Mouse (Mus musculus) hindbrain, embryonic 14.5 days (tissue): ENCODE results near the gene Aicda. TPM values are rescaled to one million over a fixed set of nuclear protein-coding genes. Genes with fewer than 3 reads are reported as not detected.
"Not testable (repeated sequence)": the region's sequence is repeated elsewhere in the genome, so short reads cannot be mapped to it uniquely, and the experiment has no call there.

Experiments
- ATAC-seq: fragments of 200-750 bp; cut with Nextera tagmentation; 2 replicates; pipeline ENCODE4 v1.8.0; 2017; ENCODE audit warnings: moderate number of reproducible peaks, mild to moderate bottlenecking, moderate TSS enrichment, moderate library complexity; ENCODE audit not compliant: low FRiP score
- DNase-seq: peaks from one replicate; pipeline ENCODE4 v3.0.0-alpha.2; 2015; ENCODE audit warnings: low spot score
- H3K27ac ChIP-seq: fragments of 300-500 bp; sonication (generic); 2 replicates; pipeline ENCODE4 v1.5.1; 2014; ENCODE audit warnings: mild to moderate bottlenecking, moderate library complexity
- H3K27me3 ChIP-seq: fragments of 300-500 bp; sonication (generic); 2 replicates; pipeline ENCODE4 v1.6.1; 2014; ENCODE audit warnings: mild to moderate bottlenecking, low read length, mixed read lengths; ENCODE audit not compliant: control insufficient read depth, insufficient read depth
- H3K36me3 ChIP-seq: fragments of 300-500 bp; sonication (generic); replicated peaks from 2 replicates; pipeline ENCODE4 v1.6.1; 2014; ENCODE audit not compliant: control insufficient read depth, insufficient read depth
- H3K4me1 ChIP-seq: fragments of 300-500 bp; sonication (generic); replicated peaks from 2 replicates; pipeline ENCODE4 v1.6.1; 2014; ENCODE audit warnings: antibody characterized with exemption, low read length, mixed read lengths; ENCODE audit not compliant: control insufficient read depth, insufficient read depth
- H3K4me2 ChIP-seq: fragments of 300-500 bp; sonication (generic); replicated peaks from 2 replicates; pipeline ENCODE4 v1.6.1; 2014; ENCODE audit warnings: mild to moderate bottlenecking, moderate library complexity
- H3K4me3 ChIP-seq: fragments of 300-500 bp; sonication (generic); replicated peaks from 2 replicates; pipeline ENCODE4 v1.5.1; 2014; ENCODE audit warnings: mild to moderate bottlenecking, low read length
- H3K9ac ChIP-seq: fragments of 300-500 bp; sonication (generic); 2 replicates; pipeline ENCODE4 v1.6.1; 2014
- H3K9me3 ChIP-seq: fragments of 300-500 bp; sonication (generic); 2 replicates; pipeline ENCODE4 v1.6.1; 2016; ENCODE audit warnings: low read length; ENCODE audit not compliant: control insufficient read depth
- whole genome bisulfite sequencing: fragments of 180-500 bp; shearing (Covaris S2); extraction: QIAGEN DNeasy Blood & Tissue Kit; methylation state at CpG from one replicate; pipeline ENCODE4 v1.1.7; 2014; 5-methylcytosine and 5-hydroxymethylcytosine counted together
- polyA plus RNA-seq: library from polyadenylated mRNA; unstranded; fragments of >200 nt; fragmentation: Nextera tagmentation; extraction: Ambion mirVana; gene quantifications from 2 replicates; pipeline ENCODE4 v1.2.1, GENCODE M21; 2014

Gene Aicda
- polyA plus RNA-seq, 1 experiment from 2014 or later, result 1.0 TPM

- ATAC-seq (peak; percentile 80; the same call in 1 of the 2 replicates), DNase-seq (peak; percentile 60)
- H3K27me3 ChIP-seq, result no peaks in the 10 kb centered on the region
- WGBS, result 76% methylated on average over 9 of the region's 9 CpGs
- H3K9me3 ChIP-seq, result no peaks in the 10 kb centered on the region
- H3K27ac ChIP-seq, result no peak overlapping the region
- no peak overlapping the region for H3K4me2 ChIP-seq
- no peaks in the 10 kb centered on the region for H3K36me3 ChIP-seq
- H3K9ac ChIP-seq, result no peak overlapping the region
- no peaks in the 10 kb centered on the region for H3K4me1 ChIP-seq
- H3K4me3 ChIP-seq, result no peak overlapping the region
Observed at GRCm38 (mm10) chr6:122522595-122522994, 31.0 kb upstream of the Aicda start.

- Histone ChIP-seq H3K36me3 (no peaks in the 10 kb centered on the region), H3K4me2 (no peak overlapping the region), H3K27me3 (no peaks in the 10 kb centered on the region), H3K9ac (no peak overlapping the region), H3K27ac (no peak overlapping the region), H3K4me1 (no peaks in the 10 kb centered on the region), H3K4me3 (no peak overlapping the region), H3K9me3 (no peaks in the 10 kb centered on the region)
- DNase-seq (no peak), ATAC-seq (no peak)
- 89% methylated on average over 8 of the region's 8 CpGs for WGBS
Observed at GRCm38 (mm10) chr6:122523289-122523688, 30.3 kb upstream of the Aicda start.

- WGBS, result 73% methylated on average over 12 of the region's 12 CpGs
Observed at GRCm38 (mm10) chr6:122527596-122527995, 26.0 kb upstream of the Aicda start.

GRCm38 (mm10) chr6:122528136-122528535 lies 25.5 kb upstream of the Aicda start:
- H3K36me3 ChIP-seq, result no peaks in the 10 kb centered on the region
- H3K4me1 ChIP-seq, result no peaks in the 10 kb centered on the region
- DNase-seq (no peak), ATAC-seq (no peak)
- H3K9ac ChIP-seq, result no peak overlapping the region
- H3K27me3 ChIP-seq, result no peaks in the 10 kb centered on the region
- WGBS, result 79% methylated on average over 11 of the region's 11 CpGs
- no peak overlapping the region for H3K4me2 ChIP-seq
- H3K9me3 ChIP-seq, result no peaks in the 10 kb centered on the region
- H3K4me3 ChIP-seq, result no peak overlapping the region
- no peak overlapping the region for H3K27ac ChIP-seq

More at GRCm38 (mm10) chr6:122527596-122527995, 26.0 kb upstream of the Aicda start:
- no peaks in the 10 kb centered on the region for H3K27me3 ChIP-seq
- no peak for DNase-seq
- no peak for ATAC-seq
- no peaks in the 10 kb centered on the region for H3K4me1 ChIP-seq
- H3K36me3 ChIP-seq, result no peaks in the 10 kb centered on the region
- H3K27ac ChIP-seq, result no peak overlapping the region
- H3K9ac ChIP-seq, result no peak overlapping the region
- no peaks in the 10 kb centered on the region for H3K9me3 ChIP-seq
- no peak overlapping the region for H3K4me2 ChIP-seq
- no peak overlapping the region for H3K4me3 ChIP-seq

GRCm38 (mm10) chr6:122531466-122532174 lies 22.0 kb upstream of the Aicda start:
- H3K27me3 ChIP-seq, result no peaks in the 10 kb centered on the region
- no peak overlapping the region for H3K27ac ChIP-seq
- no peak overlapping the region for H3K9ac ChIP-seq
- H3K4me3 ChIP-seq, result no peak overlapping the region
- H3K9me3 ChIP-seq, result no peaks in the 10 kb centered on the region
- H3K36me3 ChIP-seq, result no peaks in the 10 kb centered on the region
- ATAC-seq, result no peak
- 68% methylated on average over 8 of the region's 8 CpGs for WGBS
- DNase-seq, result no peak
- H3K4me1 ChIP-seq, result no peaks in the 10 kb centered on the region
- H3K4me2 ChIP-seq, result no peak overlapping the region

- Histone ChIP-seq H3K9ac (no peak overlapping the region), H3K27me3 (no peaks in the 10 kb centered on the region), H3K4me2 (peak overlapping the region; percentile 33), H3K4me3 (no peak overlapping the region), H3K9me3 (no peaks in the 10 kb centered on the region), H3K4me1 (no peaks in the 10 kb centered on the region), H3K36me3 (no peaks in the 10 kb centered on the region), H3K27ac (no peak overlapping the region)
- ATAC-seq, result no peak
- DNase-seq, result no peak
- WGBS, result 8% methylated on average over 4 of the region's 4 CpGs
Observed at GRCm38 (mm10) chr6:122532883-122533302, 20.7 kb upstream of the Aicda start.

- Histone ChIP-seq H3K36me3 (no peaks in the 10 kb centered on the region), H3K27me3 (no peaks in the 10 kb centered on the region), H3K4me2 (no peak overlapping the region), H3K9me3 (peaks cover 5% of the 10 kb centered on the region; the same call in 1 of the 2 replicates), H3K27ac (no peak overlapping the region), H3K4me3 (no peak overlapping the region), H3K9ac (no peak overlapping the region), H3K4me1 (no peaks in the 10 kb centered on the region)
- 19% methylated on average over 3 of the region's 3 CpGs for WGBS
- ATAC-seq, result no peak
- DNase-seq, result no peak
Observed at GRCm38 (mm10) chr6:122534032-122534431, 19.6 kb upstream of the Aicda start.

- no peak overlapping the region for H3K4me2 ChIP-seq
- ATAC-seq, result no peak
- peaks cover 5% of the 10 kb centered on the region; the same call in 1 of the 2 replicates for H3K9me3 ChIP-seq
- no peaks in the 10 kb centered on the region for H3K27me3 ChIP-seq
- H3K36me3 ChIP-seq, result no peaks in the 10 kb centered on the region
- no peak overlapping the region for H3K4me3 ChIP-seq
- H3K4me1 ChIP-seq, result no peaks in the 10 kb centered on the region
- WGBS, result 65% methylated on average over 9 of the region's 9 CpGs
- H3K9ac ChIP-seq, result no peak overlapping the region
- DNase-seq, result no peak
- no peak overlapping the region for H3K27ac ChIP-seq
Observed at GRCm38 (mm10) chr6:122539564-122539963, 14.0 kb upstream of the Aicda start.

- not testable (repeated sequence) for ATAC-seq, H3K27ac ChIP-seq, H3K9ac ChIP-seq, H3K4me1 ChIP-seq, H3K4me3 ChIP-seq, H3K4me2 ChIP-seq, H3K36me3 ChIP-seq, DNase-seq, H3K9me3 ChIP-seq, H3K27me3 ChIP-seq
- 81% methylated on average over 5 of the region's 5 CpGs for WGBS
Observed at GRCm38 (mm10) chr6:122542459-122542858, 11.1 kb upstream of the Aicda start.
